Mouse (Mus musculus) liver, postnatal 0 days (tissue): ENCODE measurements around the gene Nav2. TPM values are rescaled to one million over a fixed set of nuclear protein-coding genes. Genes with fewer than 3 reads are reported as not detected.
A peak's percentile ranks its signal among the peaks of the same experiment; 100 is the strongest.

Experiments
- ATAC-seq: fragments of 200-750 bp; cut with Nextera tagmentation; 2 replicates; pipeline ENCODE4 v1.8.0; 2017; ENCODE audit warnings: mild to moderate bottlenecking, moderate library complexity
- DNase-seq: peaks from one replicate; pipeline ENCODE4 v3.0.0-alpha.2; 2016
- H3K27ac ChIP-seq: fragments of 300-500 bp; sonication (generic); 2 replicates; pipeline ENCODE4 v1.5.1; 2014; ENCODE audit warnings: antibody characterized with exemption, moderate library complexity, mild to moderate bottlenecking, low read depth
- H3K27me3 ChIP-seq: fragments of 300-500 bp; sonication (generic); 2 replicates; pipeline ENCODE4 v1.6.1; 2014; ENCODE audit warnings: low read length, control low read depth, mixed read lengths; ENCODE audit not compliant: insufficient read depth
- H3K36me3 ChIP-seq: fragments of 300-500 bp; sonication (generic); replicated peaks from 2 replicates; pipeline ENCODE4 v1.6.1; 2014; ENCODE audit warnings: mild to moderate bottlenecking, control low read depth, low read length, moderate library complexity, mixed read lengths; ENCODE audit not compliant: insufficient read depth
- H3K4me1 ChIP-seq: fragments of 300-500 bp; sonication (generic); 2 replicates; pipeline ENCODE4 v1.6.1; 2014; ENCODE audit warnings: antibody characterized with exemption, mild to moderate bottlenecking, control low read depth; ENCODE audit not compliant: insufficient read depth
- H3K4me2 ChIP-seq: fragments of 300-500 bp; sonication (generic); 2 replicates; pipeline ENCODE4 v1.6.1; 2014; ENCODE audit warnings: low read depth, mild to moderate bottlenecking, low read length, moderate library complexity, mixed read lengths
- H3K4me3 ChIP-seq: fragments of 300-500 bp; sonication (generic); 2 replicates; pipeline ENCODE4 v1.5.1; 2014; ENCODE audit warnings: low read depth, low read length
- H3K9ac ChIP-seq: fragments of 300-500 bp; sonication (generic); replicated peaks from 2 replicates; pipeline ENCODE4 v1.6.1; 2014; ENCODE audit warnings: mild to moderate bottlenecking, moderate library complexity
- H3K9me3 ChIP-seq: fragments of 300-500 bp; sonication (generic); 2 replicates; pipeline ENCODE4 v1.6.1; 2016; ENCODE audit warnings: mild to moderate bottlenecking, control low read depth, low read length, mixed read lengths
- CTCF ChIP-seq: sonication (generic); IDR thresholded peaks from 2 replicates; pipeline ENCODE4 v1.5.1; 2016; ENCODE audit warnings: antibody characterized with exemption, low read depth
- EP300 ChIP-seq: IDR thresholded peaks from 2 replicates; pipeline ENCODE4 v1.6.1; 2016; ENCODE audit warnings: antibody characterized with exemption, low read depth, mild to moderate bottlenecking
- WGBS: fragments of 180-500 bp; shearing (Covaris S2); extraction: QIAGEN DNeasy Blood & Tissue Kit; methylation state at CpG from one replicate; pipeline ENCODE4 v1.1.7; 2014; ENCODE audit not compliant: insufficient replicate concordance; 5-methylcytosine and 5-hydroxymethylcytosine counted together
- polyA plus RNA-seq: library from polyadenylated mRNA; unstranded; fragments of >200 nt; fragmentation: Nextera tagmentation; extraction: Ambion mirVana; gene quantifications from 2 replicates; pipeline ENCODE4 v1.2.1, GENCODE M21; 2015

Gene Nav2
- polyA plus RNA-seq, 1 experiment from 2014 or later, result 3.3 TPM

DNA sequence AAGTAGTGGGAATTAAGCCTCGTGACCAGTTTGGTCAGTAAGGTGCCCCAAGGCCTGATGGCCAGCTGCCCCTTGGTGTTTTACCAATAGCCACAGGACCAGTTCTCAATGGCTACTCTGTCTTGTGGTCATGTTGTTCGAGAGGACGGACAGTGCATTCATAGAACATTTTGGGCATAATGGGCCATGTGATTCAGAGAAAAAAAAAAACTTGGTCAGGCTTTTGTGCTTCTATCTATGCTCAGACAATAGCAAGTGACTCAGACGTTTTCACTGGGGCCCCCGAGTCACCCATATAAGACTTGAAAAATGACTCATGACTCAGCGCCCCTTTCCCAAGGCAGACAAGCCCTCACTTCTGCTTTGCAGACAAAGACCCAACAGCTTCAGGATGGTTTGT lies 344.4 kb downstream of the Nav2 start:
- Histone ChIP-seq H3K36me3 (no peaks in the 10 kb centered on the region), H3K4me1 (peaks cover 3% of the 10 kb centered on the region; the same call in 1 of the 2 replicates), H3K9ac (no peak overlapping the region), H3K4me3 (no peak overlapping the region), H3K4me2 (no peak overlapping the region), H3K27me3 (peaks cover 20% of the 10 kb centered on the region), H3K27ac (no peak overlapping the region), H3K9me3 (no peaks in the 10 kb centered on the region)
- peak; percentile 18; the same call in 1 of the 2 replicates for ATAC-seq
- 51% methylated on average over 6 of the region's 6 CpGs for WGBS
- DNase-seq, result no peak
- TF ChIP-seq EP300, result no peak
- TF ChIP-seq CTCF, result no peak

DNA sequence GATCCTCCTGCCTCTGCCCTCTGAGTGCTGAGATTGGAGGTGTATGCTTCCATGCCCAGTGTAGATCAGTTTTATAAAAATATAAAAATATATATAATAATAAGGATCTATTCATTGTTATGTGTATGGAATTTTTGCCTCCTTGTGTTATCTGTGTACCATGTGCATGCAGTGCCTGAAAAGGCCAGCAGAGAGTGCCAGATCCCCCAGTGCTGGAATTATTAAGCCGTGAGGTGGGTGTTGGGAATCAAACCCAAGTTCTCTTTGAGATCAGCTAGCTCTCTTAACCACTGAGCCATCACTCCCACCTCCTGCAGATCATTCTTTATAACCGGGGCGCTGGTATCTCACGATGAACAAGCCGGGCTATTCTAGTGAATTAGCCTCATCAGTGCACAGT lies 346.5 kb downstream of the Nav2 start:
- Histone ChIP-seq H3K4me1 (peaks cover 3% of the 10 kb centered on the region; the same call in 1 of the 2 replicates), H3K9ac (no peak overlapping the region), H3K27ac (no peak overlapping the region), H3K36me3 (no peaks in the 10 kb centered on the region), H3K9me3 (no peaks in the 10 kb centered on the region), H3K27me3 (no peaks in the 10 kb centered on the region), H3K4me2 (no peak overlapping the region), H3K4me3 (no peak overlapping the region)
- peak; percentile 43 for TF ChIP-seq CTCF
- TF ChIP-seq EP300, result no peak
- no peak for ATAC-seq
- WGBS, result 90% methylated on average over 5 of the region's 5 CpGs
- no peak for DNase-seq

- WGBS, result 75% methylated on average over 13 of the region's 13 CpGs
- Histone ChIP-seq H3K9ac (no peak overlapping the region), H3K4me3 (no peak overlapping the region), H3K4me2 (no peak overlapping the region), H3K27me3 (no peaks in the 10 kb centered on the region), H3K4me1 (no peaks in the 10 kb centered on the region), H3K36me3 (no peaks in the 10 kb centered on the region), H3K9me3 (no peaks in the 10 kb centered on the region), H3K27ac (no peak overlapping the region)
- no peak for ATAC-seq
- no peak for DNase-seq
- TF ChIP-seq CTCF (no peak), EP300 (no peak)
These were observed 348.9 kb downstream of the Nav2 start for GRCm38 (mm10) chr7:49257234-49257906.

DNA sequence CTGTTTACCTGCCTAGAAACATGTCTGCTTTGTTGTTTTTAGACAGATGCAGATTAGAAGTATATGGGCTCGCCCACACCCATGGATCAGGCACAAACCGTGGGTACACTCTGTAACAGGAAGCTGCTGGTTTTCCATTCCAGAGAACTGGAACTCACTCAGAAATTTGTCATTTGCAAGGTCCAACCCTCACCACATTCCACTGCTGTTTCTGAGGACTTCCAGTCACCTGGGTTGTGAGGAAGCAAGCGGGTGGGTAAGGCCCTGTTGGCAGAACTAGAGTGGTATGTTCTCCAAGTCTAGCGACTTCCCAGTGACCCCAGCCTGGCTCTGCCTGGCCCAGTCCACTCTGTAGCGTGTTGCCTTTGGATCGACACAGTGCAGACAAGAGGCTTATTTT lies 349.6 kb downstream of the Nav2 start:
- 73% methylated on average over 6 of the region's 6 CpGs for WGBS
- no peak overlapping the region for H3K4me2 ChIP-seq
- H3K36me3 ChIP-seq, result no peaks in the 10 kb centered on the region
- H3K9me3 ChIP-seq, result no peaks in the 10 kb centered on the region
- no peak for DNase-seq
- H3K9ac ChIP-seq, result no peak overlapping the region
- no peak for ATAC-seq
- H3K4me1 ChIP-seq, result no peaks in the 10 kb centered on the region
- no peak overlapping the region for H3K27ac ChIP-seq
- TF ChIP-seq CTCF, result no peak
- no peak for TF ChIP-seq EP300
- no peaks in the 10 kb centered on the region for H3K27me3 ChIP-seq
- no peak overlapping the region for H3K4me3 ChIP-seq

DNA sequence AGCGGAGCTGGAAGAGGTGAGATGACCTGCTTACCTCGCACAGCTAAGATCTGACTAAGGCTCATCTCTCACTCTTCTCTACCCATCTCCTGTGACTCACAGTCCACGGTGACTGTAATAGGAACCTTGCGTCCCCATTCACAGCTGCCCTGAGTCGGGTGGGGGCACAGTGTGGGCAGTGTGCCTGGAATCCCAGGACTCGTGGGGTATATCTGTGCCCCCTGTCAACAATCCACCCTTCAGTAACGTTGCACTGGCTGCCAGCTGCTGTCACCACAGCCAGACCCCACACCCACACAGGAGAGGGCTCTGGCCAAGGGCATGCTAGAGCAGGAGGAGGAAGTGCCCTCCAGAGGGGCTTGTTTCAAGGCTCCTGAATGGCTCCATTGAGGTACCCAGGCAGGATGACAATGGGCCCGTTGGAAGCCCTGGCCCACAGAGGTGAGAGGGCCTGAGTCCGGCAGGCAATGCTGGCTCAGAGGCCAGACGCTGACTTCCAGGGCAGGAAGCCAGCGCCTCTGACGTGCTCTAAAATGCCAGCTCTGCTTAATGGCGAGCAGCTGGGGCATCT lies 353.5 kb downstream of the Nav2 start:
- Histone ChIP-seq H3K9me3 (no peaks in the 10 kb centered on the region), H3K4me2 (no peak overlapping the region), H3K36me3 (no peaks in the 10 kb centered on the region), H3K4me3 (no peak overlapping the region), H3K9ac (no peak overlapping the region), H3K27me3 (no peaks in the 10 kb centered on the region), H3K27ac (no peak overlapping the region), H3K4me1 (no peaks in the 10 kb centered on the region)
- 63% methylated on average over 13 of the region's 13 CpGs for WGBS
- DNase-seq (no peak), ATAC-seq (no peak)
- TF ChIP-seq EP300, result no peak
- TF ChIP-seq CTCF, result no peak

DNA sequence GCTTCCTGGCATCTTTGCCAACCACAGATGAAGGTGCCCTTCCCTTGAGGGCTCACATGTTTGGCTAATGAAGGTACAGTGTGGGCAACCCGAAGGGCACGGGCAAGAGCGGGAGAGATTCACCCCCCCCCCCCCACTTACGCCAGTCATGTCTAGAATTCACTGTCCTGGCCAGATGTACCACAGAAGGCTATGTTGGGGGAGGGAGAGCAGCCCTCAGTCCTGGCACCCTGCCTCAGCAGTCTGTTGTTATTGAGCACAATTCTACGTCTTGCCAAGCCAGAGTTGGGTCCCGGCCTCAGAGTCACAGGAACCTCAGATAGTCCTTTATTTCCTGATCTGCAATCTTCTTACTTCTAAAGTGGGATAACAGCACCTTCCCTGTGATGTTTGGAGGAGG lies 357.9 kb downstream of the Nav2 start:
- Histone ChIP-seq H3K4me1 (no peaks in the 10 kb centered on the region), H3K27ac (no peak overlapping the region), H3K27me3 (no peaks in the 10 kb centered on the region), H3K9ac (no peak overlapping the region), H3K36me3 (no peaks in the 10 kb centered on the region), H3K4me2 (no peak overlapping the region), H3K9me3 (no peaks in the 10 kb centered on the region), H3K4me3 (no peak overlapping the region)
- DNase-seq (no peak), ATAC-seq (no peak)
- 74% methylated on average over 6 of the region's 6 CpGs for WGBS
- no peak for TF ChIP-seq EP300
- no peak for TF ChIP-seq CTCF
